Mouse (Mus musculus) neutrophil, adult 83 days (primary cell): Measurements from ENCODE around the gene 2610001J05Rik. TPM values are rescaled to one million over a fixed set of nuclear protein-coding genes. Genes with fewer than 3 reads are reported as not detected.

Experiments used
- total RNA-seq, 2 experiments: library from RNA; stranded (reverse); gene quantifications; one replicate each; pipeline ENCODE4 v1.2.4; 2023

The 2610001J05Rik gene
- total RNA-seq: 10 to 100 TPM; 24.4 to 25.8 TPM

GRCm38 (mm10) chr6:13870919-13871624 lies at the start of gene 2610001J05Rik:
TSS of gene 2610001J05Rik (minus strand) at chr6:13871518.

GRCm38 (mm10) chr6:13839345-13840054 lies 31.8 kb downstream of the 2610001J05Rik start, which contains the start of gene Gpr85:
TSS of gene Gpr85 (minus strand) at chr6:13839942.

Other genes with a start within 250 kb of the 2610001J05Rik start
- 10 to 100 TPM; 16.3 to 16.9 TPM for gene Bmt2, start 193.6 kb downstream of the 2610001J05Rik start, total RNA-seq
- under 1 TPM in 1 of 2 experiments, not detected in 1; 0.18 TPM for gene Gpr85, start 31.6 kb downstream of the 2610001J05Rik start, total RNA-seq